Mouse (Mus musculus) thymus, postnatal 14 days (tissue): ENCODE data around the gene Gm13271.
"Not testable (repeated sequence)": the region's sequence is repeated elsewhere in the genome, so short reads cannot be mapped to it uniquely, and the experiment has no call there.

Source experiments
- DNase-seq: peaks from one replicate; pipeline ENCODE4 v3.0.0; 2021

The Gm13271 gene

DNA sequence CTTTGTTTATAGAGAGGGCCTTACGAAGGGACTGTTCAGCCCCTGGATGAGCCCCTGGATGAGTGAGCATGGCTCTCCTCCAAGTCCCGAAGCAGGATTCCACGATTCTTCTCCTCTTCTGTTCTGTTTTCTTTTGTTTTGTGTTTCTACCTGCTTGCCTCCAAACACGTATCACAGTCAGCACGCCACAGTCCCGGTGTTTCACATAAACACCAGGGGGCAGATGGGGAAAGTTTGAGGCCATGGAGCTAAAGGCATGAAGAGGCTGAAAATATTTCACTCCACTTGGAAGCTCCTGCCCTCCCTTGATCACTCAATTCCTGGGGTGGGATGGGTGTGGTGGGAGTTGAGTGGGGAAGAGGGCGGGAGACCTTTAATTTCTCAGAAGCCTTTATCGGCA is 7.1 kb downstream of the Gm13271 start:
- peak; percentile 90 for DNase-seq

DNA sequence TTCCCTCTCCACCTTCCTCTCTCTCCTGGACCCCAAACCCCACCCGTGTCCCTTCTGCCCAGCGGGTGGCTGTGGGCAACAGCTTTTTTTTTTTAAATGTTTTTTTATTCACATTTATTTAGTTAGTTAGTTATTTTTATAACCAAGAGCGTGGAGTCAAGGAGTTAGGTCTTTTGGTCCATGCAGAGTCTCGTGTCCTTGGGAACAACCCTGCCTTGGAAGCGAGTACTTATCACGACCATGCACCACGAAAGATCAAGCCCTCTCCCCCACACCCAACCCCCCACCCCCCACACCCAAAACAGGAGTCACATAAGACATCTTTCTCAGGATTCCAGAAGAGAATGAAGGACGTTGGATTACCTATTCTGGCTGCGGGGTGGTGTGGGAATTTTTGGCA is 7.7 kb downstream of the Gm13271 start:
- peak; percentile 25 for DNase-seq

DNA sequence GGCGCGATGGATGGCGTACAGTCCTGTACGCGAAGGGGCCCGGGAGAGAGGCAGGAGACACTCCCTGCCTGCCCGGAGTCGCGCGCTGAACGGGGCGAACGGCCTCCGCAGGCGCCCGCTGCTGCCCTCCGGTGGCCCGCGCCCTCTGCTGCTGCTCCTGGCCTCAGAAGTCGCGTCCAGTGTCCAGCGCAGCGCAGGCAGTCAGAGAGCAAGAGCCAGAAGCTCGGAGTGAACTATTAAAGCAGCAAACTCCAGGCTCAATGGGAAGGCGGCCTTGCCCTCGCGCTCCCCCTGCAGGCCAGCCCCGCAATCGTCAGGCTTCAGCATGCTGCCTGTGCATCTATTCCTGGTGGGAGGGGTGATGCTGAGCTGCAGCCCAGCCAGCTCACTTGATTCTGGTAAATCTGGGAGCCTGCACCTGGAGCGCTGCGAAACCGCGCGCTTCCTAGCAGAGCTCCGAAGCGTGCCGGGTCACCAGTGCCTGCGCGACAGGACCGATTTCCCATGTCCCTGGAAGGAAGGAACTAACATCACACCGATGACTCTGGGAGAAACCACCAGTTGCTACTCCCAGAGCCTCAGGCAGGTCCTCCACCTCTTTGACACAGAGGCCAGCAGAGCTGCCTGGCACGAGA is 8.8 kb downstream of the Gm13271 start:
- not testable (repeated sequence) for DNase-seq

DNA sequence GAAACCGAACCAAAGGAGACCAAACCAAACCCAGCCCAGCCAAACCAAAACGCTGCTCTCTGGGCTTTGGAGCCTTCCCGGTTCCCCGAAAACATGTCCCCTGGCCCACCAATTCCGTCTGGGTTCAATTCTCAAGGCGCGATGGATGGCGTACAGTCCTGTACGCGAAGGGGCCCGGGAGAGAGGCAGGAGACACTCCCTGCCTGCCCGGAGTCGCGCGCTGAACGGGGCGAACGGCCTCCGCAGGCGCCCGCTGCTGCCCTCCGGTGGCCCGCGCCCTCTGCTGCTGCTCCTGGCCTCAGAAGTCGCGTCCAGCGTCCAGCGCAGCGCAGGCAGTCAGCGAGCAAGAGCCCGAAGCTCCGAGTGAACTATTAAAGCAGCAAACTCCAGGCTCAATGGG is 18.9 kb downstream of the Gm13271 start, which contains the start of gene Gm13290:
Gene Gm13290, plus strand, starts transcription at position 301 of the 400 bp plus-strand sequence.
- DNase-seq: not testable (repeated sequence)

DNA sequence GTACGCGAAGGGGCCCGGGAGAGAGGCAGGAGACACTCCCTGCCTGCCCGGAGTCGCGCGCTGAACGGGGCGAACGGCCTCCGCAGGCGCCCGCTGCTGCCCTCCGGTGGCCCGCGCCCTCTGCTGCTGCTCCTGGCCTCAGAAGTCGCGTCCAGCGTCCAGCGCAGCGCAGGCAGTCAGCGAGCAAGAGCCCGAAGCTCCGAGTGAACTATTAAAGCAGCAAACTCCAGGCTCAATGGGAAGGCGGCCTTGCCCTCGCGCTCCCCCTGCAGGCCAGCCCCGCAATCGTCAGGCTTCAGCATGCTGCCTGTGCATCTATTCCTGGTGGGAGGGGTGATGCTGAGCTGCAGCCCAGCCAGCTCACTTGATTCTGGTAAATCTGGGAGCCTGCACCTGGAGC is 22.0 kb downstream of the Gm13271 start, which contains the start of gene Gm13289:
Gene Gm13289, plus strand, starts transcription at position 301 of the 400 bp plus-strand sequence.
- not testable (repeated sequence) for DNase-seq

DNA sequence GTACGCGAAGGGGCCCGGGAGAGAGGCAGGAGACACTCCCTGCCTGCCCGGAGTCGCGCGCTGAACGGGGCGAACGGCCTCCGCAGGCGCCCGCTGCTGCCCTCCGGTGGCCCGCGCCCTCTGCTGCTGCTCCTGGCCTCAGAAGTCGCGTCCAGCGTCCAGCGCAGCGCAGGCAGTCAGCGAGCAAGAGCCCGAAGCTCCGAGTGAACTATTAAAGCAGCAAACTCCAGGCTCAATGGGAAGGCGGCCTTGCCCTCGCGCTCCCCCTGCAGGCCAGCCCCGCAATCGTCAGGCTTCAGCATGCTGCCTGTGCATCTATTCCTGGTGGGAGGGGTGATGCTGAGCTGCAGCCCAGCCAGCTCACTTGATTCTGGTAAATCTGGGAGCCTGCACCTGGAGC is 24.9 kb downstream of the Gm13271 start, which contains the start of gene Gm13272:
Gene Gm13272, plus strand, starts transcription at position 301 of the 400 bp plus-strand sequence.
- DNase-seq: not testable (repeated sequence)

DNA sequence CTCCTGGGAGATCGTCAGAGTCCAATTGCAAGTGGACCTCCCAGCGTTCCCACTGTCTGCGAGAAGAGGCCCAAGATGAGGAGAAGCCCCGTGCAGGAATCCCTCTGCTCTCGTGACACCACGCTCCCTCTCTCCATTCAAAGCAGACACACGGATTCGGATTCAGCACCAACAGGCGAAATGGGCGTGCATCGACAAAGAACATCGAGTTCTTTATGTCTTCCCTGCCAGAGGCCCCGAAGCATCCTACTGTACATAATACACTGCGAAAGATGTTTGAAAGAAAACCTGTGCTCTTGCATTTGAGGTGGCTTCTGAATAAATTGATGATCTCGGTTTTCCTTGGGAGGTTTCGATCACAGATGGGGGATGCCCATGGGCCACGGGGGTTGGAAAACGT is 25.7 kb downstream of the Gm13271 start:
- not testable (repeated sequence) for DNase-seq

DNA sequence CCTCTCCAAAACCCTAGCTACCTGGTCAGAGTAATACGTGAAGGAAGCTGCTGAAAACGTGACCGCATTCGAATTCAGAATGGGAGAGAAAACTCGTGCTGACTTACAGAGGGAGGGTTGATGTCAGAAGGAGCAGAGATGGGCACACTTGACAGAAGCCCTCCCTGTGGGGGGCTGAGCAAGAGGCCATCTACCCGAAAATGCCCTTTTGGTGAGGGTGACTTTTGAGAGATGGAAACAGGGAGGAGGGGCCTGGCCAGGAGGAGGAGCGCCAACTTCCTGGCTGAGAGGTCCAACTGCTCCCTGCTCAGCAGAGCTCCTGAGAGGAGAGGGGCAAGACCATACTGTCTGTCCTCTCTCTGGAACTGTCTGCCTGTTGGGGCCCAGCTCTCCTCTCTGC is 27.2 kb downstream of the Gm13271 start, which contains the start of gene Ifnz:
Gene Ifnz, plus strand, starts transcription at position 301 of the 400 bp plus-strand sequence.
- DNase-seq: not testable (repeated sequence)

DNA sequence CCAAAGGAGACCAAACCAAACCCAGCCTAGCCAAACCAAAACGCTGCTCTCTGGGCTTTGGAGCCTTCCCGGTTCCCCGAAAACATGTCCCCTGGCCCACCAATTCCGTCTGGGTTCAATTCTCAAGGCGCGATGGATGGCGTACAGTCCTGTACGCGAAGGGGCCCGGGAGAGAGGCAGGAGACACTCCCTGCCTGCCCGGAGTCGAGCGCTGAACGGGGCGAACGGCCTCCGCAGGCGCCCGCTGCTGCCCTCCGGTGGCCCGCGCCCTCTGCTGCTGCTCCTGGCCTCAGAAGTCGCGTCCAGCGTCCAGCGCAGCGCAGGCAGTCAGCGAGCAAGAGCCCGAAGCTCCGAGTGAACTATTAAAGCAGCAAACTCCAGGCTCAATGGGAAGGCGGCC is 27.7 kb downstream of the Gm13271 start:
- not testable (repeated sequence) for DNase-seq

DNA sequence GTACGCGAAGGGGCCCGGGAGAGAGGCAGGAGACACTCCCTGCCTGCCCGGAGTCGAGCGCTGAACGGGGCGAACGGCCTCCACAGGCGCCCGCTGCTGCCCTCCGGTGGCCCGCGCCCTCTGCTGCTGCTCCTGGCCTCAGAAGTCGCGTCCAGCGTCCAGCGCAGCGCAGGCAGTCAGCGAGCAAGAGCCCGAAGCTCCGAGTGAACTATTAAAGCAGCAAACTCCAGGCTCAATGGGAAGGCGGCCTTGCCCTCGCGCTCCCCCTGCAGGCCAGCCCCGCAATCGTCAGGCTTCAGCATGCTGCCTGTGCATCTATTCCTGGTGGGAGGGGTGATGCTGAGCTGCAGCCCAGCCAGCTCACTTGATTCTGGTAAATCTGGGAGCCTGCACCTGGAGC is 30.7 kb downstream of the Gm13271 start, which contains the start of gene Gm13276:
Gene Gm13276, plus strand, starts transcription at position 301 of the 400 bp plus-strand sequence.
- not testable (repeated sequence) for DNase-seq

DNA sequence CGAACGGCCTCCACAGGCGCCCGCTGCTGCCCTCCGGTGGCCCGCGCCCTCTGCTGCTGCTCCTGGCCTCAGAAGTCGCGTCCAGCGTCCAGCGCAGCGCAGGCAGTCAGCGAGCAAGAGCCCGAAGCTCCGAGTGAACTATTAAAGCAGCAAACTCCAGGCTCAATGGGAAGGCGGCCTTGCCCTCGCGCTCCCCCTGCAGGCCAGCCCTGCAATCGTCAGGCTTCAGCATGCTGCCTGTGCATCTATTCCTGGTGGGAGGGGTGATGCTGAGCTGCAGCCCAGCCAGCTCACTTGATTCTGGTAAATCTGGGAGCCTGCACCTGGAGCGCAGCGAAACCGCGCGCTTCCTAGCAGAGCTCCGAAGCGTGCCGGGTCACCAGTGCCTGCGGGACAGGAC is 33.7 kb downstream of the Gm13271 start, which contains the start of gene Gm13277:
Gene Gm13277, plus strand, starts transcription at position 231 of the 400 bp plus-strand sequence.
- peak; percentile 75 for DNase-seq

DNA sequence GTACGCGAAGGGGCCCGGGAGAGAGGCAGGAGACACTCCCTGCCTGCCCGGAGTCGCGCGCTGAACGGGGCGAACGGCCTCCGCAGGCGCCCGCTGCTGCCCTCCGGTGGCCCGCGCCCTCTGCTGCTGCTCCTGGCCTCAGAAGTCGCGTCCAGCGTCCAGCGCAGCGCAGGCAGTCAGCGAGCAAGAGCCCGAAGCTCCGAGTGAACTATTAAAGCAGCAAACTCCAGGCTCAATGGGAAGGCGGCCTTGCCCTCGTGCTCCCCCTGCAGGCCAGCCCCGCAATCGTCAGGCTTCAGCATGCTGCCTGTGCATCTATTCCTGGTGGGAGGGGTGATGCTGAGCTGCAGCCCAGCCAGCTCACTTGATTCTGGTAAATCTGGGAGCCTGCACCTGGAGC is 36.6 kb downstream of the Gm13271 start, which contains the start of gene Gm13278:
Gene Gm13278, plus strand, starts transcription at position 301 of the 400 bp plus-strand sequence.
- DNase-seq: not testable (repeated sequence)

DNA sequence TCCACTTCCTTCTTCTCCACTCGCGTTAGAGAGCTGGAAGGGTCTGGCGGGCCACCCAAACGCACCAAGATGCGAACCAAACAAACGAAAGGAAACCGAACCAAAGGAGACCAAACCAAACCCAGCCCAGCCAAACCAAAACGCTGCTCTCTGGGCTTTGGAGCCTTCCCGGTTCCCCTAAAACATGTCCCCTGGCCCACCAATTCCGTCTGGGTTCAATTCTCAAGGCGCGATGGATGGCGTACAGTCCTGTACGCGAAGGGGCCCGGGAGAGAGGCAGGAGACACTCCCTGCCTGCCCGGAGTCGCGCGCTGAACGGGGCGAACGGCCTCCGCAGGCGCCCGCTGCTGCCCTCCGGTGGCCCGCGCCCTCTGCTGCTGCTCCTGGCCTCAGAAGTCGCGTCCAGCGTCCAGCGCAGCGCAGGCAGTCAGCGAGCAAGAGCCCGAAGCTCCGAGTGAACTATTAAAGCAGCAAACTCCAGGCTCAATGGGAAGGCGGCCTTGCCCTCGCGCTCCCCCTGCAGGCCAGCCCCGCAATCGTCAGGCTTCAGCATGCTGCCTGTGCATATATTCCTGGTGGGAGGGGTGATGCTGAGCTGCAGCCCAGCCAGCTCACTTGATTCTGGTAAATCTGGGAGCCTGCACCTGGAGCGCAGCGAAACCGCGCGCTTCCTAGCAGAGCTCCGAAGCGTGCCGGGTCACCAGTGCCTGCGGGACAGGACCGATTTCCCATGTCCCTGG is 39.4 kb downstream of the Gm13271 start, which contains the start of gene Gm13275:
Gene Gm13275, plus strand, starts transcription at position 552 of the 740 bp plus-strand sequence.
- peak; percentile 68 for DNase-seq

DNA sequence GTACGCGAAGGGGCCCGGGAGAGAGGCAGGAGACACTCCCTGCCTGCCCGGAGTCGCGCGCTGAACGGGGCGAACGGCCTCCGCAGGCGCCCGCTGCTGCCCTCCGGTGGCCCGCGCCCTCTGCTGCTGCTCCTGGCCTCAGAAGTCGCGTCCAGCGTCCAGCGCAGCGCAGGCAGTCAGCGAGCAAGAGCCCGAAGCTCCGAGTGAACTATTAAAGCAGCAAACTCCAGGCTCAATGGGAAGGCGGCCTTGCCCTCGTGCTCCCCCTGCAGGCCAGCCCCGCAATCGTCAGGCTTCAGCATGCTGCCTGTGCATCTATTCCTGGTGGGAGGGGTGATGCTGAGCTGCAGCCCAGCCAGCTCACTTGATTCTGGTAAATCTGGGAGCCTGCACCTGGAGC is 42.4 kb downstream of the Gm13271 start, which contains the start of gene Gm13279:
Gene Gm13279, plus strand, starts transcription at position 301 of the 400 bp plus-strand sequence.
- not testable (repeated sequence) for DNase-seq

DNA sequence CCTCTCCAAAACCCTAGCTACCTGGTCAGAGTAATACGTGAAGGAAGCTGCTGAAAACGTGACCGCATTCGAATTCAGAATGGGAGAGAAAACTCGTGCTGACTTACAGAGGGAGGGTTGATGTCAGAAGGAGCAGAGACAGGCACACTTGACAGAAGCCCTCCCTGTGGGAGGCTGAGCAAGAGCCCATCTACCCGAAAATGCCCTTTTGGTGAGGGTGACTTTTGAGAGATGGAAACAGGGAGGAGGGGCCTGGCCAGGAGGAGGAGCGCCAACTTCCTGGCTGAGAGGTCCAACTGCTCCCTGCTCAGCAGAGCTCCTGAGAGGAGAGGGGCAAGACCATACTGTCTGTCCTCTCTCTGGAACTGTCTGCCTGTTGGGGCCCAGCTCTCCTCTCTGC is 44.7 kb downstream of the Gm13271 start, which contains the start of gene Gm13285:
Gene Gm13285, plus strand, starts transcription at position 301 of the 400 bp plus-strand sequence.
- not testable (repeated sequence) for DNase-seq

DNA sequence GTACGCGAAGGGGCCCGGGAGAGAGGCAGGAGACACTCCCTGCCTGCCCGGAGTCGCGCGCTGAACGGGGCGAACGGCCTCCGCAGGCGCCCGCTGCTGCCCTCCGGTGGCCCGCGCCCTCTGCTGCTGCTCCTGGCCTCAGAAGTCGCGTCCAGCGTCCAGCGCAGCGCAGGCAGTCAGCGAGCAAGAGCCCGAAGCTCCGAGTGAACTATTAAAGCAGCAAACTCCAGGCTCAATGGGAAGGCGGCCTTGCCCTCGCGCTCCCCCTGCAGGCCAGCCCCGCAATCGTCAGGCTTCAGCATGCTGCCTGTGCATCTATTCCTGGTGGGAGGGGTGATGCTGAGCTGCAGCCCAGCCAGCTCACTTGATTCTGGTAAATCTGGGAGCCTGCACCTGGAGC is 48.3 kb downstream of the Gm13271 start, which contains the start of gene Gm13287:
Gene Gm13287, plus strand, starts transcription at position 301 of the 400 bp plus-strand sequence.
- DNase-seq: not testable (repeated sequence)
